Mouse (Mus musculus): ENCODE results near the gene Klhl31. TPM values are rescaled to one million over a fixed set of nuclear protein-coding genes. Genes with fewer than 3 reads are reported as not detected.

Gene Klhl31
- polyA plus RNA-seq, 1 experiment from 2014 or later, result 0.34 TPM

DNA sequence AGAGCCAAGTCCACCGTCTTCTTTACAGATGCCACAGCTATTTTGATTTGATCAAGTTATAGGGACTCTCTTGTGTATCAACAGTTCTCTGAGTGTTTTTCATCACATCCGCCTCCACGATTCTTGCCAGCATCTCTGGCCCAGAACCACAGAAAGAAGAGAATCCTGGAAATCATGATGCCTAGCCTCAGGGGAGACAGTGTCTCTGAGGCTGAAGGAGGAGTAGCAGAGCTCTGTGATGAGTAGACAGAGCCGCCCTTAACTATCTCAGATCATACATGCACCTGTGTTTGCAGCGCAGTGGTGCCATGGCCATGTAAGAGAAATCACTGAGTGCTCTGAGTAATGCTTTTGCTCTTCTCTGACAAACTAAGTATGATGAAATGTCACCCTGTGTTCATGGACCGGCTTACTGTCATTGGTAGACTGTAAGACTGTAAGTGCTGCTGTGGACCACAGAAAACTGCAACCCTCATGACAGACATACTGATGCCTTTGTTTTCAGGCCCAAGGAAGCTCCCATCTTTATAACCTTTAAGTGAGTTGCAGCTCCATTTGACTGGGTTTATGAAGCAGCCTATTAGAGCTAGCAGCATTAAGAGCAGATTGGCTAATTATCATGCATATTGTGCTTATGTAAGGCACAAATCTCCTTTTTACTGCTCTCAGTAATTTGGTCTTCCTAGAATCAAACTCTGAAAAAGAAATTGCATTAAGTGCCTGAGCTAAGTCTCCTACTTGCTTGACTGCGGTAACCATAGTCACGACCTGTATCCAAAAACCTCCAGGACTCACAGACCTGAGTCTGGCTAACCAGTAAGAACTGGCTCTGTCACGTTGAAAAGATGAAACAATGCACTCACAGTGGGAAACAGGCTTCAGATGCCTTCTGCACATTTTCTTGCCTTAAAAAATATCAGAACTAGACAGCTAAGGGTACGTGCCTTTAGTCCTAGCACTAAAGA is 33.7 kb upstream of the Klhl31 start:
- no peak overlapping the region for H3K27ac ChIP-seq (ENCODE audit: low read depth, low read length)
- H3K9ac ChIP-seq (ENCODE audit: low read depth, low read length), result no peak overlapping the region
- no peaks in the 10 kb centered on the region for H3K36me3 ChIP-seq (ENCODE audit: control insufficient read depth, insufficient read depth, low read length)
- ATAC-seq, result peak; percentile 60
- 75% methylated on average over 10 of the region's 10 CpGs for WGBS
- H3K4me1 ChIP-seq (ENCODE audit: control insufficient read depth, insufficient read depth, low read depth, low read length), result no peaks in the 10 kb centered on the region
- no peaks in the 10 kb centered on the region for H3K9me3 ChIP-seq (ENCODE audit: control insufficient read depth, low read length)
- no peak overlapping the region for H3K4me3 ChIP-seq (ENCODE audit: low read length)
- H3K4me2 ChIP-seq (ENCODE audit: low read length), result no peak overlapping the region
- no peaks in the 10 kb centered on the region for H3K27me3 ChIP-seq (replicated peaks; ENCODE audit: control insufficient read depth, insufficient read depth, low read length)

- H3K9me3 ChIP-seq (ENCODE audit: control insufficient read depth, low read length), result no peaks in the 10 kb centered on the region
- H3K27ac ChIP-seq (ENCODE audit: low read depth, low read length), result no peak overlapping the region
- no peaks in the 10 kb centered on the region for H3K4me1 ChIP-seq (ENCODE audit: control insufficient read depth, insufficient read depth, low read depth, low read length)
- H3K27me3 ChIP-seq (replicated peaks; ENCODE audit: control insufficient read depth, insufficient read depth, low read length), result no peaks in the 10 kb centered on the region
- no peaks in the 10 kb centered on the region for H3K36me3 ChIP-seq (ENCODE audit: control insufficient read depth, insufficient read depth, low read length)
- no peak for ATAC-seq
- H3K9ac ChIP-seq (ENCODE audit: low read depth, low read length), result no peak overlapping the region
- H3K4me2 ChIP-seq (ENCODE audit: low read length), result no peak overlapping the region
- 85% methylated on average over 1 of the region's 1 CpGs for WGBS
- H3K4me3 ChIP-seq (ENCODE audit: low read length), result no peak overlapping the region
These were observed 32.3 kb upstream of the Klhl31 start for GRCm38 (mm10) chr9:77603965-77604509.

- Histone ChIP-seq H3K4me2 (ENCODE audit: low read length) (no peak overlapping the region), H3K36me3 (ENCODE audit: control insufficient read depth, insufficient read depth, low read length) (no peaks in the 10 kb centered on the region), H3K27ac (ENCODE audit: low read depth, low read length) (no peak overlapping the region), H3K4me1 (ENCODE audit: control insufficient read depth, insufficient read depth, low read depth, low read length) (no peaks in the 10 kb centered on the region), H3K9ac (ENCODE audit: low read depth, low read length) (no peak overlapping the region), H3K27me3 (replicated peaks; ENCODE audit: control insufficient read depth, insufficient read depth, low read length) (no peaks in the 10 kb centered on the region), H3K9me3 (ENCODE audit: control insufficient read depth, low read length) (no peaks in the 10 kb centered on the region), H3K4me3 (ENCODE audit: low read length) (no peak overlapping the region)
- 82% methylated on average over 6 of the region's 6 CpGs for WGBS
- no peak for ATAC-seq
These were observed 29.0 kb upstream of the Klhl31 start for GRCm38 (mm10) chr9:77607295-77607694.

GRCm38 (mm10) chr9:77607840-77608239 is 28.5 kb upstream of the Klhl31 start:
- Histone ChIP-seq H3K27me3 (replicated peaks; ENCODE audit: control insufficient read depth, insufficient read depth, low read length) (no peaks in the 10 kb centered on the region), H3K9ac (ENCODE audit: low read depth, low read length) (no peak overlapping the region), H3K9me3 (ENCODE audit: control insufficient read depth, low read length) (no peaks in the 10 kb centered on the region), H3K27ac (ENCODE audit: low read depth, low read length) (no peak overlapping the region), H3K4me3 (ENCODE audit: low read length) (no peak overlapping the region), H3K4me1 (ENCODE audit: control insufficient read depth, insufficient read depth, low read depth, low read length) (no peaks in the 10 kb centered on the region), H3K4me2 (ENCODE audit: low read length) (no peak overlapping the region), H3K36me3 (ENCODE audit: control insufficient read depth, insufficient read depth, low read length) (no peaks in the 10 kb centered on the region)
- no peak for ATAC-seq
- 26% methylated on average over 4 of the region's 7 CpGs for WGBS

GRCm38 (mm10) chr9:77610811-77611210 is 25.5 kb upstream of the Klhl31 start:
- H3K36me3 ChIP-seq (ENCODE audit: control insufficient read depth, insufficient read depth, low read length), result no peaks in the 10 kb centered on the region

GRCm38 (mm10) chr9:77612349-77612748 is 24.0 kb upstream of the Klhl31 start:
- 78% methylated on average over 4 of the region's 4 CpGs for WGBS
- Histone ChIP-seq H3K4me3 (ENCODE audit: low read length) (no peak overlapping the region), H3K27me3 (replicated peaks; ENCODE audit: control insufficient read depth, insufficient read depth, low read length) (no peaks in the 10 kb centered on the region), H3K27ac (ENCODE audit: low read depth, low read length) (no peak overlapping the region), H3K4me1 (ENCODE audit: control insufficient read depth, insufficient read depth, low read depth, low read length) (no peaks in the 10 kb centered on the region), H3K36me3 (ENCODE audit: control insufficient read depth, insufficient read depth, low read length) (no peaks in the 10 kb centered on the region), H3K9ac (ENCODE audit: low read depth, low read length) (no peak overlapping the region), H3K9me3 (ENCODE audit: control insufficient read depth, low read length) (no peaks in the 10 kb centered on the region), H3K4me2 (ENCODE audit: low read length) (no peak overlapping the region)
- no peak for ATAC-seq

More at GRCm38 (mm10) chr9:77610811-77611210, 25.5 kb upstream of the Klhl31 start:
- no peak overlapping the region for H3K4me2 ChIP-seq (ENCODE audit: low read length)
- H3K4me1 ChIP-seq (ENCODE audit: control insufficient read depth, insufficient read depth, low read depth, low read length), result no peaks in the 10 kb centered on the region
- H3K27me3 ChIP-seq (replicated peaks; ENCODE audit: control insufficient read depth, insufficient read depth, low read length), result no peaks in the 10 kb centered on the region
- no peaks in the 10 kb centered on the region for H3K9me3 ChIP-seq (ENCODE audit: control insufficient read depth, low read length)
- no peak for ATAC-seq
- no peak overlapping the region for H3K27ac ChIP-seq (ENCODE audit: low read depth, low read length)
- H3K4me3 ChIP-seq (ENCODE audit: low read length), result no peak overlapping the region
- no peak overlapping the region for H3K9ac ChIP-seq (ENCODE audit: low read depth, low read length)

- H3K4me2 ChIP-seq (ENCODE audit: low read length), result no peak overlapping the region
- H3K27me3 ChIP-seq (replicated peaks; ENCODE audit: control insufficient read depth, insufficient read depth, low read length), result no peaks in the 10 kb centered on the region
- no peaks in the 10 kb centered on the region for H3K36me3 ChIP-seq (ENCODE audit: control insufficient read depth, insufficient read depth, low read length)
- H3K27ac ChIP-seq (ENCODE audit: low read depth, low read length), result no peak overlapping the region
- 69% methylated on average over 4 of the region's 4 CpGs for WGBS
- no peak overlapping the region for H3K9ac ChIP-seq (ENCODE audit: low read depth, low read length)
- no peak overlapping the region for H3K4me3 ChIP-seq (ENCODE audit: low read length)
- no peaks in the 10 kb centered on the region for H3K9me3 ChIP-seq (ENCODE audit: control insufficient read depth, low read length)
- no peaks in the 10 kb centered on the region for H3K4me1 ChIP-seq (ENCODE audit: control insufficient read depth, insufficient read depth, low read depth, low read length)
- ATAC-seq, result no peak
These were observed 20.4 kb upstream of the Klhl31 start for GRCm38 (mm10) chr9:77615868-77616267.

DNA sequence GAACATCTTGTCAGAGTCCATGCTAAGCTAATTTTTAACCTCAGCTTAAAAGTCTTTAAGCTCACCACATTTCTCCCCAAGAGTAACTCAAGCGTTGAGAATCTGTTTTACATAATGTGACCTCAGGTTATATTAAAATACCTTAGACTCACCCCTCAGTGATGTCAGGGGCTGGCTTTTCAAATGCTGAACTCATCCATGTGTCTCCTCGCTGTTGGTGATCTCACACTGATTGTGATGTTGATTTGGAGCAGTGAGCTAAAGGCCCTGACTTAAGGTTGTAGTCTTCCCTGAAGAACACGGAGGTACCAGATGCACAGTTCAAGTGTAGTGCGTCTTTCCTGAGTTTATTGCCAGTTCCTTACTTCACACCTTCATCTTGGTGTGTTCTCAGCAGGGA is 19.5 kb upstream of the Klhl31 start:
- Histone ChIP-seq H3K27ac (ENCODE audit: low read depth, low read length) (no peak overlapping the region), H3K4me2 (ENCODE audit: low read length) (no peak overlapping the region), H3K4me1 (ENCODE audit: control insufficient read depth, insufficient read depth, low read depth, low read length) (no peaks in the 10 kb centered on the region), H3K4me3 (ENCODE audit: low read length) (no peak overlapping the region), H3K9ac (ENCODE audit: low read depth, low read length) (no peak overlapping the region), H3K36me3 (ENCODE audit: control insufficient read depth, insufficient read depth, low read length) (no peaks in the 10 kb centered on the region), H3K9me3 (ENCODE audit: control insufficient read depth, low read length) (no peaks in the 10 kb centered on the region), H3K27me3 (replicated peaks; ENCODE audit: control insufficient read depth, insufficient read depth, low read length) (no peaks in the 10 kb centered on the region)
- 49% methylated on average over 4 of the region's 4 CpGs for WGBS
- no peak for ATAC-seq

- Histone ChIP-seq H3K4me3 (ENCODE audit: low read length) (no peak overlapping the region), H3K9me3 (ENCODE audit: control insufficient read depth, low read length) (no peaks in the 10 kb centered on the region), H3K4me2 (ENCODE audit: low read length) (no peak overlapping the region), H3K27me3 (replicated peaks; ENCODE audit: control insufficient read depth, insufficient read depth, low read length) (no peaks in the 10 kb centered on the region), H3K36me3 (ENCODE audit: control insufficient read depth, insufficient read depth, low read length) (no peaks in the 10 kb centered on the region), H3K4me1 (ENCODE audit: control insufficient read depth, insufficient read depth, low read depth, low read length) (no peaks in the 10 kb centered on the region), H3K27ac (ENCODE audit: low read depth, low read length) (no peak overlapping the region), H3K9ac (ENCODE audit: low read depth, low read length) (no peak overlapping the region)
- 84% methylated on average over 6 of the region's 6 CpGs for WGBS
- no peak for ATAC-seq
These were observed 18.5 kb upstream of the Klhl31 start for GRCm38 (mm10) chr9:77617751-77618150.

Measured in hindbrain, embryonic 16.5 days (tissue).